Comparison of ENCODE assay signal across 18 mouse cellular contexts in genomic region chr10:12781381-12781907, GRCm38 (mm10).
A peak's percentile ranks its signal among the peaks of the same experiment; 100 is the strongest.
DNase-seq lines count a peak whose midpoint lies in the region; ATAC-seq lines count a peak whose summit lies in the region.
"Had no signal": no experiment of that assay in that cellular context is flagged by ENCODE, and none has a peak within 500 bp of the region (broad histone marks: within the 10 kb centered on the region; RNA-seq: fewer than 3 reads in every experiment).

No protein-coding gene starts in this region.

- 51% methylated on average over 4 of the region's 4 CpGs for WGBS in kidney, embryonic 15.5 days

- ATAC-seq in kidney, embryonic 15.5 days (replicated peaks; ENCODE audit: low FRiP score) = 0 out of 2 replicates have a peak, but pooled peaks have one; percentile 18
- ATAC-seq: forebrain, embryonic 13.5 days; hindbrain, embryonic 16.5 days; intestine, postnatal 0 days had no signal

- H3K4me2 ChIP-seq in kidney, embryonic 15.5 days = no peak overlapping the region
- H3K4me2 ChIP-seq: forebrain, embryonic 13.5 days; neural tube, embryonic 12.5 days had no signal

- H3K9ac ChIP-seq in kidney, embryonic 15.5 days = no peak overlapping the region
- H3K9ac ChIP-seq: forebrain, embryonic 13.5 days; neural tube, embryonic 12.5 days had no signal

- no peaks in the 10 kb centered on the region for H3K9me3 ChIP-seq in kidney, embryonic 15.5 days (replicated peaks)
- H3K9me3 ChIP-seq: forebrain, embryonic 13.5 days; neural tube, embryonic 12.5 days had no signal

- H3K4me3 ChIP-seq in kidney, embryonic 15.5 days (replicated peaks) = no peak overlapping the region
- H3K4me3 ChIP-seq: forebrain, embryonic 13.5 days; neural tube, embryonic 12.5 days had no signal

- no peak overlapping the region for H3K27ac ChIP-seq in kidney, embryonic 15.5 days
- H3K27ac ChIP-seq: forebrain, embryonic 13.5 days; neural tube, embryonic 12.5 days; stomach, postnatal 0 days had no signal

- intact Hi-C loops in heart, postnatal 10 days (cut with DNase I) = no loop called here

- H3K4me1 ChIP-seq in kidney, embryonic 15.5 days = no peaks in the 10 kb centered on the region
- H3K4me1 ChIP-seq: forebrain, embryonic 13.5 days; neural tube, embryonic 12.5 days had no signal

- H3K36me3 ChIP-seq in kidney, embryonic 15.5 days = no peaks in the 10 kb centered on the region
- H3K36me3 ChIP-seq: neural tube, embryonic 12.5 days had no signal

- H3K27me3 ChIP-seq in kidney, embryonic 15.5 days = no peaks in the 10 kb centered on the region
- H3K27me3 ChIP-seq: CH12.LX; forebrain, embryonic 13.5 days; neural tube, embryonic 12.5 days had no signal

- DNase-seq in heart, adult 11 months = peak; percentile 95
- no peak for DNase-seq in heart, postnatal 10 days
- DNase-seq in kidney, adult 8-10 months = peak; percentile 21 to 40
- DNase-seq in kidney, postnatal 4 days = no peak
- peak; percentile 13 for DNase-seq in lung, postnatal 14 days
- DNase-seq in retina, embryonic 14.5 days (ENCODE audit: low spot score) = no peak
- DNase-seq: cerebellum, adult 11 months; cerebellum, postnatal 14 days; heart, postnatal 36 days; right cerebral cortex, postnatal 14 days; thymus, postnatal 36 days had no signal

Comparison
In these comparisons a context has a peak if more than half of its experiments do, and no peak if none do; other contexts are left out.
1. DNase-seq: peak in heart, adult 11 months (single experiment), kidney, adult 8-10 months (2 of 2) and lung, postnatal 14 days (single experiment); none in heart, postnatal 10 days (0 of 2), kidney, postnatal 4 days (0 of 2) and retina, embryonic 14.5 days (single experiment).